Mouse (Mus musculus) embryonic facial prominence, embryonic 10.5 days (tissue): ENCODE measurements around the gene Camta1. TPM values are rescaled to one million over a fixed set of nuclear protein-coding genes. Genes with fewer than 3 reads are reported as not detected.

Source experiments
- DNase-seq: peaks from one replicate; pipeline ENCODE4 v3.0.0-alpha.2; 2017; ENCODE audit warnings: low spot score
- H3K27ac ChIP-seq: fragments of 300-500 bp; sonication (generic); replicated peaks from 2 replicates; pipeline ENCODE4 v1.5.1; 2016; ENCODE audit warnings: mild to moderate bottlenecking
- H3K27me3 ChIP-seq: fragments of 300-500 bp; sonication (generic); replicated peaks from 2 replicates; pipeline ENCODE4 v1.6.1; 2016; ENCODE audit warnings: low read depth, mild to moderate bottlenecking; ENCODE audit not compliant: poor library complexity, severe bottlenecking
- H3K36me3 ChIP-seq: fragments of 300-500 bp; sonication (generic); replicated peaks from 2 replicates; pipeline ENCODE4 v1.6.1; 2016; ENCODE audit warnings: mild to moderate bottlenecking, moderate library complexity
- H3K4me1 ChIP-seq: fragments of 300-500 bp; sonication (generic); 2 replicates; pipeline ENCODE4 v1.6.1; 2016
- H3K4me3 ChIP-seq: fragments of 300-500 bp; sonication (generic); 2 replicates; pipeline ENCODE4 v1.5.1; 2016; ENCODE audit warnings: mild to moderate bottlenecking, moderate library complexity
- H3K9me3 ChIP-seq: fragments of 300-500 bp; sonication (generic); 2 replicates; pipeline ENCODE4 v1.6.1; 2016; ENCODE audit warnings: mild to moderate bottlenecking
- WGBS: fragments of 180-500 bp; shearing (Covaris S2); methylation state at CpG from one replicate; pipeline ENCODE4 v1.1.7; 2016; 5-methylcytosine and 5-hydroxymethylcytosine counted together
- polyA plus RNA-seq: library from polyadenylated mRNA; unstranded; fragments of >200 nt; fragmentation: Nextera tagmentation; extraction: Ambion mirVana; gene quantifications from 2 replicates; pipeline ENCODE4 v1.2.1, GENCODE M21; 2016

Camta1 gene
- polyA plus RNA-seq, 1 experiment from 2014 or later = 110 TPM

DNA sequence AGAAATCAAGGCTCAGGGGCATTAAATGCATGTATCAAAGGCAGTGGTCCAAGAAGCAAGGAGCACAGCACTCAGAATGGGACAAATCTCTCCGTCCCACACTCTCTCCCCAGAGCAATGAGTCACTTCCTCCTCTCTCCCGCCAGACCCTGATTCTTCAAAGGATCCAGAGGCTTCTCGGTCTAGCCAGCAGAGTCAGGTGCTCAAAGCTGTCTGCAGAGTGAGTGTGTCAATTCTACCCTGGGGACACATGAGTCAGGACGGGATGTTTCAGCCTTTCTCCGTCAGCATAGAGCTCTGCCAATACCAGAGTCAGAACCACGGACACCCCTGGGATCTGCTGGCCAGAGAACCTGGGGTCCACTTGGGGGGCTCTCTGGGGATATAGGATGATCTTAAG, 226.9 kb downstream of the Camta1 start:
- Histone ChIP-seq H3K36me3 (no peaks in the 10 kb centered on the region), H3K4me3 (no peak overlapping the region), H3K27me3 (no peaks in the 10 kb centered on the region; the same call in 1 of the 2 replicates), H3K9me3 (no peaks in the 10 kb centered on the region), H3K4me1 (peaks cover 33% of the 10 kb centered on the region), H3K27ac (no peak overlapping the region)
- WGBS = 52% methylated on average over 6 of the region's 6 CpGs
- no peak for DNase-seq

- H3K9me3 ChIP-seq = no peaks in the 10 kb centered on the region
- H3K36me3 ChIP-seq = no peaks in the 10 kb centered on the region
- no peaks in the 10 kb centered on the region; the same call in 1 of the 2 replicates for H3K27me3 ChIP-seq
- no peak overlapping the region for H3K4me3 ChIP-seq
- no peak overlapping the region for H3K27ac ChIP-seq
- WGBS = 92% methylated on average over 8 of the region's 8 CpGs
- no peak for DNase-seq
- peaks cover 32% of the 10 kb centered on the region for H3K4me1 ChIP-seq
Measured at GRCm38 (mm10) chr4:151633795-151634194, 227.9 kb downstream of the Camta1 start.

- no peak overlapping the region for H3K4me3 ChIP-seq
- DNase-seq = no peak
- no peaks in the 10 kb centered on the region for H3K36me3 ChIP-seq
- 80% methylated on average over 6 of the region's 6 CpGs for WGBS
- H3K27me3 ChIP-seq = no peaks in the 10 kb centered on the region; the same call in 1 of the 2 replicates
- peaks cover 24% of the 10 kb centered on the region for H3K4me1 ChIP-seq
- H3K27ac ChIP-seq = no peak overlapping the region
- H3K9me3 ChIP-seq = no peaks in the 10 kb centered on the region
Measured at GRCm38 (mm10) chr4:151632321-151632720, 229.4 kb downstream of the Camta1 start.

GRCm38 (mm10) chr4:151630664-151631063, 231.0 kb downstream of the Camta1 start:
- DNase-seq = no peak
- Histone ChIP-seq H3K27me3 (no peaks in the 10 kb centered on the region), H3K4me1 (peaks cover 23% of the 10 kb centered on the region), H3K36me3 (no peaks in the 10 kb centered on the region), H3K27ac (no peak overlapping the region), H3K9me3 (no peaks in the 10 kb centered on the region), H3K4me3 (no peak overlapping the region)
- WGBS = 47% methylated on average over 10 of the region's 10 CpGs

GRCm38 (mm10) chr4:151630231-151630630, 231.4 kb downstream of the Camta1 start:
- H3K9me3 ChIP-seq = no peaks in the 10 kb centered on the region
- no peak for DNase-seq
- peaks cover 19% of the 10 kb centered on the region for H3K4me1 ChIP-seq
- no peak overlapping the region for H3K27ac ChIP-seq
- H3K27me3 ChIP-seq = no peaks in the 10 kb centered on the region
- 37% methylated on average over 3 of the region's 3 CpGs for WGBS
- H3K36me3 ChIP-seq = no peaks in the 10 kb centered on the region
- no peak overlapping the region for H3K4me3 ChIP-seq

DNA sequence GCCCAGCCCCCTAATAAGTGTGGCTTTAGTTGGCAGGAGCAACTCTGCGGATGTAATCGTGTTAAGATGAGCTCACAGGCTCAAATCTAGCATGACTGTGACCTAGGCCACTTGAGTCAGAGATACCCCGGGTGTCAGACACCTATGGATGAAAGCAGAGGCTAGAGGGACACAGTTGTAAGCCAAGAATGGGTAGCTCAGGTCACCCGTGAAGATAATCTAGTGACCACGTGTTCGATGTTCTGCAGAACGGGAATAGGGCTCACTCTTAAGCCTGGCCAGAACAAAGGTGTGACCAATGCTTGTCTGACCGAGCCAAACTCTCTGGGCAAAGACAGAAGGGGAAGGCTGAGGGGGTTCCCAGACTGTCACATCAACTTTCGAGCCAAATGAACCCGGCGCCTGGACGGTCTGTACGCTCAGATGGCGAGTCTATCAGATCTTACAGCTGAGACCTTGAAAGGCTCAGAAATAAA, 242.1 kb downstream of the Camta1 start:
- no peak for DNase-seq
- Histone ChIP-seq H3K4me3 (no peak overlapping the region), H3K4me1 (peaks cover 25% of the 10 kb centered on the region), H3K27me3 (no peaks in the 10 kb centered on the region), H3K9me3 (no peaks in the 10 kb centered on the region; the same call in 1 of the 2 replicates), H3K27ac (no peak overlapping the region), H3K36me3 (no peaks in the 10 kb centered on the region)
- WGBS = 79% methylated on average over 14 of the region's 14 CpGs

- Histone ChIP-seq H3K4me3 (no peak overlapping the region), H3K9me3 (no peaks in the 10 kb centered on the region; the same call in 1 of the 2 replicates), H3K36me3 (no peaks in the 10 kb centered on the region), H3K4me1 (peaks cover 25% of the 10 kb centered on the region), H3K27me3 (no peaks in the 10 kb centered on the region), H3K27ac (peak overlapping the region; percentile 44; the same call in 1 of the 2 replicates)
- DNase-seq = peak; percentile 49
- WGBS = 38% methylated on average over 21 of the region's 21 CpGs
Measured at GRCm38 (mm10) chr4:151618420-151619310, 243.0 kb downstream of the Camta1 start.

- DNase-seq = no peak
- Histone ChIP-seq H3K4me1 (no peaks in the 10 kb centered on the region), H3K36me3 (no peaks in the 10 kb centered on the region), H3K9me3 (no peaks in the 10 kb centered on the region; the same call in 1 of the 2 replicates), H3K27me3 (no peaks in the 10 kb centered on the region), H3K27ac (no peak overlapping the region), H3K4me3 (no peak overlapping the region)
- 75% methylated on average over 6 of the region's 6 CpGs for WGBS
Measured at GRCm38 (mm10) chr4:151611621-151612020, 250.1 kb downstream of the Camta1 start.

DNA sequence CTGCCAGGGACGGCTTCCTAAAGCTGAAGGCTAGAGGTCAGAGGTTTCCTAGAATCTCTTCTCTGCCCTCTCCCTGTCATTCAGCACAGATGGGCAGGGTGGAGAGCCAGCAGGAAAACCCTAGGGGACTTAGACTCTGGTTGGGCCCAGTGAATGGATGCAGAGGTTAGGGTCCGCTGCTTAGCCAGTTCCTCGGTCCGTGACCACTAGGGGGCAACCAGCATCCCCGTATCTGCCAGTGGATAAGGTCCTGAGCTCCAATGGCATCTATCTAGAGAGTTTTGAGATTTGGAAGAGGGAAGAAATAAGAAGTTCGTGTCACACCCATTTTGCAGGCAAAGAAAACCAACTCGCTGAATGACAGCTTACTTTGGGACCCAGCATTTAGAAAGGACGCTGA, 251.4 kb downstream of the Camta1 start:
- WGBS = 14% methylated on average over 8 of the region's 8 CpGs
- Histone ChIP-seq H3K9me3 (no peaks in the 10 kb centered on the region; the same call in 1 of the 2 replicates), H3K27ac (no peak overlapping the region), H3K27me3 (no peaks in the 10 kb centered on the region), H3K4me3 (no peak overlapping the region), H3K4me1 (no peaks in the 10 kb centered on the region), H3K36me3 (no peaks in the 10 kb centered on the region)
- DNase-seq = peak; percentile 69

GRCm38 (mm10) chr4:151604907-151605306, 256.8 kb downstream of the Camta1 start:
- no peak overlapping the region for H3K4me3 ChIP-seq
- H3K9me3 ChIP-seq = no peaks in the 10 kb centered on the region
- WGBS = 39% methylated on average over 6 of the region's 6 CpGs
- no peaks in the 10 kb centered on the region for H3K36me3 ChIP-seq
- DNase-seq = peak; percentile 80
- no peaks in the 10 kb centered on the region for H3K4me1 ChIP-seq
- H3K27me3 ChIP-seq = no peaks in the 10 kb centered on the region
- no peak overlapping the region for H3K27ac ChIP-seq

DNA sequence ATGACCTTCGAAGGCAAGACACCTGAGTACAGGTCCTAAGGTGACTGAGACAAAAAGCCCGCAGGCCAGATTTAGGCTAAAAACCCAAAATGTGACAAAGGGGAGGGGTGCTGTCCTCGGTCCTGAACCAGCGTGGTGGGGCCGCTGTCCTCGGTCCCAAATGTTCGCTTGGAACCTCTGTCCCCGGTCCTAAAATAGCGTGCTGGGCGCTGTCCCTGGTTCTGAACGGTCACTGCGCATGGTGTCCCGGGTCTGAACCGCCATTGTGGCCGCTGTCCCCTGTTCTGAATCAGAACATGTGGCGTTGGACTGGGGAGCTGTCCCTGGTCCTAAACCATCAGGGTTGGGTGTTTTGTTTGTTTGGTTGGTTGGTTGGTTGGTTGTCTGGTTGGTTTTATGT, 257.2 kb downstream of the Camta1 start:
- 7% methylated on average over 16 of the region's 16 CpGs for WGBS
- H3K27me3 ChIP-seq = no peaks in the 10 kb centered on the region
- DNase-seq = peak; percentile 93
- H3K36me3 ChIP-seq = no peaks in the 10 kb centered on the region
- no peaks in the 10 kb centered on the region for H3K4me1 ChIP-seq
- no peak overlapping the region for H3K4me3 ChIP-seq
- no peaks in the 10 kb centered on the region for H3K9me3 ChIP-seq
- H3K27ac ChIP-seq = no peak overlapping the region

DNA sequence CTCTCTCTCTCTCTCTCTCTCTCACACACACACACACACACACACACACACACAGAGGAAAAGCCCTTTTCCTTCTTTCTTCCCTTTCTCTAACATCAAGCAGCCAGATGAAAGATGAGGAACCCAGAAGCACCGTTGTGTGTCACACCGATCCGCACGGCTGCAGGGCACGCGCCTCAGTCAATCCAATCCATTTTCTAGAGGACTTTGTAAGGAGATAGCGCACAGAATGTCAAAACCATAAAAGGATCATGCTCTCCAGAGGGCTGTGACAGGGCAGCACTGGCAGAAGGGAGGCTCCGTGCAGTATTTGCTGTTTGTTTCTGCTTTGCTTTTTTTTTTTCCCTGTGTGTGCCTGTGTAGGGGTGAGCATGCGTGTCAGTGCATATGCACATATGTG, 258.1 kb downstream of the Camta1 start:
- no peak overlapping the region for H3K27ac ChIP-seq

GRCm38 (mm10) chr4:151595116-151595515, 266.6 kb downstream of the Camta1 start:
- 70% methylated on average over 8 of the region's 8 CpGs for WGBS
- no peak overlapping the region for H3K27ac ChIP-seq
- no peaks in the 10 kb centered on the region for H3K36me3 ChIP-seq
- no peaks in the 10 kb centered on the region for H3K27me3 ChIP-seq
- H3K4me1 ChIP-seq = no peaks in the 10 kb centered on the region
- DNase-seq = no peak
- H3K4me3 ChIP-seq = no peak overlapping the region
- no peaks in the 10 kb centered on the region for H3K9me3 ChIP-seq

More for the DNA sequence above, 258.1 kb downstream of the Camta1 start:
- no peaks in the 10 kb centered on the region for H3K9me3 ChIP-seq
- DNase-seq = no peak
- WGBS = 85% methylated on average over 9 of the region's 9 CpGs
- no peaks in the 10 kb centered on the region for H3K36me3 ChIP-seq
- no peak overlapping the region for H3K4me3 ChIP-seq
- H3K4me1 ChIP-seq = no peaks in the 10 kb centered on the region
- no peaks in the 10 kb centered on the region for H3K27me3 ChIP-seq
